Mouse (Mus musculus): ENCODE data around the gene Grk5. TPM values are rescaled to one million over a fixed set of nuclear protein-coding genes. Genes with fewer than 3 reads are reported as not detected.

Gene Grk5
- polyA plus RNA-seq, 1 experiment = 5.8 TPM

GRCm38 (mm10) chr19:61021939-61022566, 132.5 kb downstream of the Grk5 start:
- Histone ChIP-seq H3K4me3 (ENCODE audit: insufficient read depth, low read length) (no peak overlapping the region), H3K4me1 (ENCODE audit: control insufficient read depth, insufficient read depth, low read length) (no peaks in the 10 kb centered on the region; the same call in 1 of the 2 replicates), H3K27ac (ENCODE audit: insufficient read depth, low read length) (no peak overlapping the region)
- no peak for TF ChIP-seq POLR2A (IDR thresholded peaks at IDR 0.05; ENCODE audit: extremely low read depth, insufficient read depth, low read length)

- Histone ChIP-seq H3K4me1 (ENCODE audit: control insufficient read depth, insufficient read depth, low read length) (no peaks in the 10 kb centered on the region), H3K4me3 (ENCODE audit: insufficient read depth, low read length) (no peak overlapping the region), H3K27ac (ENCODE audit: insufficient read depth, low read length) (no peak overlapping the region)
- TF ChIP-seq POLR2A (IDR thresholded peaks at IDR 0.05; ENCODE audit: extremely low read depth, insufficient read depth, low read length) (no peak), CTCF (IDR thresholded peaks at IDR 0.05; ENCODE audit: extremely low read depth, insufficient read depth, low read length) (no peak)
Measured at GRCm38 (mm10) chr19:61031570-61031969, 142.0 kb downstream of the Grk5 start.

GRCm38 (mm10) chr19:61039151-61039550, 149.6 kb downstream of the Grk5 start:
- Histone ChIP-seq H3K4me3 (ENCODE audit: insufficient read depth, low read length) (no peak overlapping the region), H3K4me1 (ENCODE audit: control insufficient read depth, insufficient read depth, low read length) (no peaks in the 10 kb centered on the region), H3K27ac (ENCODE audit: insufficient read depth, low read length) (no peak overlapping the region)
- TF ChIP-seq POLR2A (IDR thresholded peaks at IDR 0.05; ENCODE audit: extremely low read depth, insufficient read depth, low read length) (no peak), CTCF (IDR thresholded peaks at IDR 0.05; ENCODE audit: extremely low read depth, insufficient read depth, low read length) (no peak)

GRCm38 (mm10) chr19:61048646-61049045, 159.1 kb downstream of the Grk5 start:
- Histone ChIP-seq H3K4me1 (ENCODE audit: control insufficient read depth, insufficient read depth, low read length) (no peaks in the 10 kb centered on the region), H3K4me3 (ENCODE audit: insufficient read depth, low read length) (no peak overlapping the region), H3K27ac (ENCODE audit: insufficient read depth, low read length) (no peak overlapping the region)
- TF ChIP-seq POLR2A (IDR thresholded peaks at IDR 0.05; ENCODE audit: extremely low read depth, insufficient read depth, low read length) = no peak

GRCm38 (mm10) chr19:61049413-61049812, 159.9 kb downstream of the Grk5 start:
- TF ChIP-seq POLR2A (IDR thresholded peaks at IDR 0.05; ENCODE audit: extremely low read depth, insufficient read depth, low read length) (no peak), CTCF (IDR thresholded peaks at IDR 0.05; ENCODE audit: extremely low read depth, insufficient read depth, low read length) (no peak)
- Histone ChIP-seq H3K4me1 (ENCODE audit: control insufficient read depth, insufficient read depth, low read length) (no peaks in the 10 kb centered on the region), H3K27ac (ENCODE audit: insufficient read depth, low read length) (no peak overlapping the region), H3K4me3 (ENCODE audit: insufficient read depth, low read length) (no peak overlapping the region)

GRCm38 (mm10) chr19:61051151-61051550, 161.6 kb downstream of the Grk5 start:
- TF ChIP-seq CTCF (IDR thresholded peaks at IDR 0.05; ENCODE audit: extremely low read depth, insufficient read depth, low read length) = no peak
- TF ChIP-seq POLR2A (IDR thresholded peaks at IDR 0.05; ENCODE audit: extremely low read depth, insufficient read depth, low read length) = no peak
- Histone ChIP-seq H3K27ac (ENCODE audit: insufficient read depth, low read length) (no peak overlapping the region), H3K4me1 (ENCODE audit: control insufficient read depth, insufficient read depth, low read length) (no peaks in the 10 kb centered on the region), H3K4me3 (ENCODE audit: insufficient read depth, low read length) (no peak overlapping the region)

GRCm38 (mm10) chr19:61052008-61052407, 162.5 kb downstream of the Grk5 start:
- TF ChIP-seq CTCF (IDR thresholded peaks at IDR 0.05; ENCODE audit: extremely low read depth, insufficient read depth, low read length) (no peak), POLR2A (IDR thresholded peaks at IDR 0.05; ENCODE audit: extremely low read depth, insufficient read depth, low read length) (no peak)
- Histone ChIP-seq H3K27ac (ENCODE audit: insufficient read depth, low read length) (no peak overlapping the region), H3K4me3 (ENCODE audit: insufficient read depth, low read length) (no peak overlapping the region), H3K4me1 (ENCODE audit: control insufficient read depth, insufficient read depth, low read length) (no peaks in the 10 kb centered on the region)

- TF ChIP-seq POLR2A (IDR thresholded peaks at IDR 0.05; ENCODE audit: extremely low read depth, insufficient read depth, low read length) (no peak), CTCF (IDR thresholded peaks at IDR 0.05; ENCODE audit: extremely low read depth, insufficient read depth, low read length) (no peak)
- Histone ChIP-seq H3K27ac (ENCODE audit: insufficient read depth, low read length) (no peak overlapping the region), H3K4me1 (ENCODE audit: control insufficient read depth, insufficient read depth, low read length) (no peaks in the 10 kb centered on the region), H3K4me3 (ENCODE audit: insufficient read depth, low read length) (no peak overlapping the region)
Measured at GRCm38 (mm10) chr19:61052786-61053185, 163.2 kb downstream of the Grk5 start.

- no peaks in the 10 kb centered on the region for H3K4me1 ChIP-seq (ENCODE audit: control insufficient read depth, insufficient read depth, low read length)
- TF ChIP-seq CTCF (IDR thresholded peaks at IDR 0.05; ENCODE audit: extremely low read depth, insufficient read depth, low read length) (no peak), POLR2A (IDR thresholded peaks at IDR 0.05; ENCODE audit: extremely low read depth, insufficient read depth, low read length) (no peak)
- peak overlapping the region; percentile 23; the same call in 1 of the 2 replicates for H3K27ac ChIP-seq (ENCODE audit: insufficient read depth, low read length)
- no peak overlapping the region for H3K4me3 ChIP-seq (ENCODE audit: insufficient read depth, low read length)
Measured at GRCm38 (mm10) chr19:61056783-61057410, 167.3 kb downstream of the Grk5 start.

- Histone ChIP-seq H3K4me3 (ENCODE audit: insufficient read depth, low read length) (no peak overlapping the region), H3K4me1 (ENCODE audit: control insufficient read depth, insufficient read depth, low read length) (no peaks in the 10 kb centered on the region), H3K27ac (ENCODE audit: insufficient read depth, low read length) (no peak overlapping the region)
- TF ChIP-seq POLR2A (IDR thresholded peaks at IDR 0.05; ENCODE audit: extremely low read depth, insufficient read depth, low read length) = no peak
- no peak for TF ChIP-seq CTCF (IDR thresholded peaks at IDR 0.05; ENCODE audit: extremely low read depth, insufficient read depth, low read length)
Measured at GRCm38 (mm10) chr19:61057581-61057980, 168.0 kb downstream of the Grk5 start.

Data from cortical plate, adult 2 months (tissue).